9 mouse cellular contexts compared by ENCODE assay signal in the genomic region with DNA sequence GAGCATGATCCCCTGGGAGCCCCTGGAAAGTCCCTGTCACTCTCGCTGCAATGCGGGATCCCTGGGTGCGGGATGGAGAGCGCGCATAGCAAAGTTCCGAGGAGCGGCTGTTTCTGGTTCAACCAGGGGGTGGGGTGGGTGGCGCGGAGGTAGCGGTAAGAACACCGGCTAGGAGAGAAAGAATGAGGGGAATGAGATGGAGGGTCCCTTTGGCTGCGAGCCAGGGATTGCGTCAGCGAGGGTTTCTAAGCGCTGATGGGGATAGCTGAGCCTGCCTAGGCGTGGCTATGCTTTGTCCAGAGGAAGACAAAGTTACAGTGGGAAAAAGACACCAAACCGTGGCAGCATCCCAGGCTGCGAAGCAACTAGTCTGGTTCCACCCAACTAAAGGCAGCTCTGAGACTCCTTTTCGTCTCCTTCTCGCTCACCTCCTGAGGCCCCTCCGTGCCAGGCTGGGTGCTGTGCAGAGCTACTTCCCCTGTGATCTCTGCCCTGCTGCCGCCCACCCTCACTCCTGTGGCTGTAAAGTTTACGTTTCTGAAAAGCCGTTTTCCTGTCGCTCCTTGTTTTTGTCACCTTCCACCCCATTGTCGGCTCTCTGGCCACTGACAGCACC. TPM values are rescaled to one million over a fixed set of nuclear protein-coding genes. Genes with fewer than 3 reads are reported as not detected.
DNase-seq lines count a peak whose midpoint lies in the region; TF ChIP-seq lines count a peak whose summit lies in the region.
"Had no signal": no experiment of that assay in that cellular context is flagged by ENCODE, and none has a peak within 500 bp of the region (broad histone marks: within the 10 kb centered on the region; RNA-seq: fewer than 3 reads in every experiment).

No protein-coding gene starts in this region.

- TF ChIP-seq POLR2A in liver, adult 2 months (IDR thresholded peaks at IDR 0.05; ENCODE audit: extremely low read depth, insufficient read depth, low read length), result no peak

- H3K36me3 ChIP-seq in forebrain, embryonic 10.5 days (replicated peaks), result no peaks in the 10 kb centered on the region
- no peaks in the 10 kb centered on the region for H3K36me3 ChIP-seq in liver, adult 2 months (ENCODE audit: control insufficient read depth, insufficient read depth, low read length)

- peak overlapping the region; percentile 90 for H3K27ac ChIP-seq in forebrain, embryonic 10.5 days
- no peak overlapping the region for H3K27ac ChIP-seq in liver, adult 2 months (replicated peaks; ENCODE audit: insufficient read depth, low read depth, low read length)

- no peaks in the 10 kb centered on the region for H3K9me3 ChIP-seq in forebrain, embryonic 10.5 days

- H3K27me3 ChIP-seq in forebrain, embryonic 10.5 days (ENCODE audit: poor library complexity, severe bottlenecking), result peaks cover 61% of the 10 kb centered on the region
- H3K27me3 ChIP-seq in liver, adult 2 months (ENCODE audit: control insufficient read depth, insufficient read depth, low read length), result 0 out of 2 replicates have a peak, but pooled peaks cover 2% of the 10 kb centered on the region

- H3K4me1 ChIP-seq in forebrain, embryonic 10.5 days, result peaks cover 32% of the 10 kb centered on the region
- H3K4me1 ChIP-seq in liver, adult 2 months (ENCODE audit: control insufficient read depth, insufficient read depth, low read length), result peaks cover 5% of the 10 kb centered on the region

- no peak for TF ChIP-seq CTCF in liver, adult 2 months (IDR thresholded peaks at IDR 0.05; ENCODE audit: low read depth, low read length)

- peak overlapping the region; percentile 24 for H3K9ac ChIP-seq in liver, adult 2 months (ENCODE audit: low read depth, low read length)

- H3K4me3 ChIP-seq in forebrain, embryonic 10.5 days, result peak overlapping the region; percentile 83
- H3K4me3 ChIP-seq in liver, adult 2 months (ENCODE audit: insufficient read depth, low read depth, low read length), result peak overlapping the region; percentile 53

- intact Hi-C loops in heart, postnatal 36 days (cut with DNase I), result loop anchor here (1.0 to 2.0 kb wide), 2 partner anchors 23 to 31 kb away; no protein-coding TSS in a partner anchor

- DNase-seq in cerebellum, postnatal 14 days, result peak; percentile 49 to 72
- no peak for DNase-seq in cerebellum, adult 8-10 months
- DNase-seq in ES-CJ7 (ENCODE audit: low read depth, low spot score), result peak; percentile 81
- peak; percentile 74 for DNase-seq in forebrain, embryonic 10.5 days (ENCODE audit: extremely low spot score, low spot score)
- peak; percentile 61 to 70 for DNase-seq in heart, postnatal 36 days
- no peak for DNase-seq in liver, adult 2 months (ENCODE audit: extremely low read depth, low read depth, low spot score)
- DNase-seq in neural tube, embryonic 10.5 days (ENCODE audit: extremely low spot score, low spot score), result peak; percentile 78
- DNase-seq in thymus, postnatal 36 days, result peak; percentile 49 to 58

- under 1% methylated on average over 26 of the region's 26 CpGs for WGBS in forebrain, embryonic 10.5 days
- 2% methylated on average over 26 of the region's 26 CpGs for WGBS in liver, adult 2 months

- H3K79me2 ChIP-seq in liver, adult 2 months (ENCODE audit: control insufficient read depth, insufficient read depth, low read length), result no peaks in the 10 kb centered on the region

RNA-seq across cellular contexts. Expression of a gene that starts 0.8 kb away (rescaled TPM):
- polyA plus RNA-seq in forebrain, embryonic 10.5 days (2016; fragmentation: Nextera tagmentation; extraction: Ambion mirVana), result 52.7 and 52.8 TPM in 2 replicates
- 1 to 10 TPM; 2.5 to 3.8 TPM for total RNA-seq in heart, postnatal 36 days (2021)
- total RNA-seq in liver, adult 2 months (2014; rRNA removed), result 0.83 and 2.0 TPM in 2 replicates
- polyA plus RNA-seq in liver, adult 2 months (2012; rRNA removed), result 0.67 and 1.2 TPM in 2 replicates

RNA-seq across cellular contexts. Expression of a gene that starts 25.3 kb away (rescaled TPM):
- polyA plus RNA-seq in forebrain, embryonic 10.5 days (2016; fragmentation: Nextera tagmentation; extraction: Ambion mirVana), result not detected in 2 replicates
- under 1 TPM in 1 of 2 experiments, not detected in 1; 0.14 TPM for total RNA-seq in heart, postnatal 36 days (2021)
- not detected in 2 replicates for total RNA-seq in liver, adult 2 months (2014; rRNA removed)
- polyA plus RNA-seq in liver, adult 2 months (2012; rRNA removed), result not detected in 2 replicates
- total RNA-seq: left cerebral cortex, postnatal 36 days had no signal

RNA-seq across cellular contexts. Expression of a gene that starts 46.3 kb away (rescaled TPM):
- polyA plus RNA-seq in forebrain, embryonic 10.5 days (2016; fragmentation: Nextera tagmentation; extraction: Ambion mirVana), result 176 and 179 TPM in 2 replicates
- 10 to 100 TPM; 81.1 to 85.3 TPM for total RNA-seq in heart, postnatal 36 days (2021)
- total RNA-seq in liver, adult 2 months (2014; rRNA removed), result 166 and 191 TPM in 2 replicates
- 116 and 154 TPM in 2 replicates for polyA plus RNA-seq in liver, adult 2 months (2012; rRNA removed)

Comparison
In these comparisons a context has a peak if more than half of its experiments do, and no peak if none do; other contexts are left out.
1. DNase-seq: peak in cerebellum, postnatal 14 days (2 of 2), ES-CJ7 (single experiment), forebrain, embryonic 10.5 days (single experiment), heart, postnatal 36 days (2 of 2), neural tube, embryonic 10.5 days (single experiment) and thymus, postnatal 36 days (2 of 2); none in cerebellum, adult 8-10 months (single experiment) and liver, adult 2 months (single experiment).